Mouse (Mus musculus) liver, adult 2 months (tissue): ENCODE data around the gene Caskin1. TPM values are rescaled to one million over a fixed set of nuclear protein-coding genes. Genes with fewer than 3 reads are reported as not detected.
A peak's percentile ranks its signal among the peaks of the same experiment; 100 is the strongest.

Source experiments
- DNase-seq: peaks from one replicate; pipeline ENCODE4 v3.0.0-alpha.2; 2011; ENCODE audit warnings: low read depth, low spot score; ENCODE audit errors: extremely low read depth
- H3K27ac ChIP-seq: fragments of 200-500 bp; replicated peaks from 2 replicates; pipeline ENCODE4 v1.5.1; 2012; ENCODE audit warnings: low read depth, mild to moderate bottlenecking, control low read depth, inconsistent platforms, low read length; ENCODE audit not compliant: insufficient read depth
- H3K27me3 ChIP-seq: fragments of 200-500 bp; 2 replicates; pipeline ENCODE4 v1.6.1; 2012; ENCODE audit warnings: mild to moderate bottlenecking, moderate library complexity, low read length, inconsistent platforms; ENCODE audit not compliant: control insufficient read depth, insufficient read depth
- H3K36me3 ChIP-seq: fragments of 200-500 bp; 2 replicates; pipeline ENCODE4 v1.6.1; 2012; ENCODE audit warnings: low read length, inconsistent platforms; ENCODE audit not compliant: control insufficient read depth, insufficient read depth
- H3K4me1 ChIP-seq: fragments of 200-500 bp; 2 replicates; pipeline ENCODE4 v1.6.1; 2011; ENCODE audit warnings: low read length; ENCODE audit not compliant: control insufficient read depth, insufficient read depth
- H3K4me3 ChIP-seq: fragments of 200-500 bp; 2 replicates; pipeline ENCODE4 v1.5.1; 2011; ENCODE audit warnings: low read depth, mild to moderate bottlenecking, control low read depth, low read length, moderate library complexity; ENCODE audit not compliant: insufficient read depth
- H3K79me2 ChIP-seq: fragments of 200-500 bp; 2 replicates; pipeline ENCODE4 v1.6.1; 2012; ENCODE audit warnings: inconsistent platforms, mild to moderate bottlenecking, low read length, moderate library complexity; ENCODE audit not compliant: control insufficient read depth, insufficient read depth
- H3K9ac ChIP-seq: fragments of 200-500 bp; 2 replicates; pipeline ENCODE4 v1.6.1; 2012; ENCODE audit warnings: low read depth, mild to moderate bottlenecking, control low read depth, inconsistent platforms, low read length
- CTCF ChIP-seq: fragments of 200-500 bp; IDR thresholded peaks from 2 replicates; pipeline ENCODE4 v1.5.1; 2011; ENCODE audit warnings: low read depth, low read length, control low read depth
- POLR2A ChIP-seq: fragments of 200-500 bp; IDR thresholded peaks from 2 replicates; pipeline ENCODE4 v1.6.1; 2011; ENCODE audit warnings: low read length, control low read depth; ENCODE audit not compliant: insufficient read depth; ENCODE audit errors: extremely low read depth
- WGBS: fragments of 180-500 bp; shearing (Covaris S2); methylation state at CpG from one replicate; pipeline ENCODE4 v1.1.7; 2018; 5-methylcytosine and 5-hydroxymethylcytosine counted together
- polyA plus RNA-seq: library from polyadenylated mRNA; depleted of rRNA; stranded (reverse); fragments of >200 nt; gene quantifications from 2 replicates; pipeline ENCODE4 v1.2.3, GENCODE M21; 2012; rRNA removed
- total RNA-seq: library from RNA; depleted of rRNA; stranded (reverse); fragments of >200 nt; gene quantifications from 2 replicates; pipeline ENCODE4 v1.2.3, GENCODE M21; 2014; rRNA removed

Gene Caskin1
- total RNA-seq, result under 0.01 and 0.18 TPM in 2 replicates
- polyA plus RNA-seq, result 0.18 and 0.26 TPM in 2 replicates

- no peak for DNase-seq
- Histone ChIP-seq H3K36me3 (no peaks in the 10 kb centered on the region), H3K4me1 (no peaks in the 10 kb centered on the region), H3K27me3 (peaks cover 13% of the 10 kb centered on the region), H3K79me2 (no peaks in the 10 kb centered on the region), H3K9ac (peak within 1 kb of the TSS; percentile 75), H3K4me3 (peak within 1 kb of the TSS; percentile 71), H3K27ac (no peak within 1 kb of the TSS)
- 4% methylated on average over 44 of the region's 45 CpGs for WGBS
- no peak for TF ChIP-seq POLR2A
These were observed at the start of gene Caskin1 for GRCm38 (mm10) chr17:24488186-24488661. Gene Caskin1 (plus strand): TSS chr17:24488601.

DNA sequence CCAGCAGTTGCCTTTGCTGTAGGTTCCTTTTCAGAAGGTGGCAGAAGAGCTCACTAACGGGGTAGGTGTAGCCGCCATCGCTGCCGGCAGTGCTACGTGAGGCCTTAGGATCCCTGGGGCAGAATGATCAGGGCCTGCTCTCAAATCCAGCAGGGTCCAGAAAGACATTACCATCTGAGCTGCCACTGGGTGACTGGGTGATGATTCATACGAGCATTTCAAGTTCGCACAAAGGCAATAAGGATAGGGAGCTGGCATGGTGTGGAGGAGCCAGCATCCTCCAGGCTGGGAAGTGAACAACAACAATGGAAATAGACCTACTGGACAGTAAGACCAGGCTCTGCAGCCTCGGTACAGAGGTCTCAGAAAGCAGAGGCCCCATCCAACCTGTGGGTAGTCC, 48.0 kb upstream of the Caskin1 start:
- no peaks in the 10 kb centered on the region for H3K27me3 ChIP-seq
- H3K9ac ChIP-seq, result no peak overlapping the region
- no peak overlapping the region for H3K4me3 ChIP-seq
- no peak for DNase-seq
- H3K36me3 ChIP-seq, result peaks cover 37% of the 10 kb centered on the region
- 93% methylated on average over 8 of the region's 8 CpGs for WGBS
- no peak overlapping the region for H3K27ac ChIP-seq
- TF ChIP-seq POLR2A, result no peak
- no peaks in the 10 kb centered on the region for H3K4me1 ChIP-seq
- H3K79me2 ChIP-seq, result no peaks in the 10 kb centered on the region

DNA sequence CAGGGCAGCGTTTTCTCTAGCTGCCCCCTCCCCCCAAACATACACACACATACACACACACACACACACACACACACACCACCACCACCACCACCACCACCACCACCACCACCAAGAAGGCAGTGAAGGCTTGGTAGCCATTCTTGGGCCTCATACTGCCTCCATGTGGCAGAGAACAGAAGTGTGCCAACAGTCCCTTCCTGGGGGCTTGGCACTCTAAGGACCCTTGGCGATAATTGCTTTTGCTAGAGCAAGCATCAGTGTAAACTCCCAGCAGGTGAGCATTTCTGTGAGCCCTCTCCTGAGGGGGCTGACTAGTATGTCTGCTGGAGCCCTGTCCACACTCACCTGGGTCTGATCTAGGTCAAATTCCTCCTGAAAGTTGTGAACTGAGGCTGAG, 47.3 kb upstream of the Caskin1 start:
- Histone ChIP-seq H3K79me2 (no peaks in the 10 kb centered on the region), H3K36me3 (peaks cover 33% of the 10 kb centered on the region)
- 51% methylated on average over 2 of the region's 2 CpGs for WGBS

DNA sequence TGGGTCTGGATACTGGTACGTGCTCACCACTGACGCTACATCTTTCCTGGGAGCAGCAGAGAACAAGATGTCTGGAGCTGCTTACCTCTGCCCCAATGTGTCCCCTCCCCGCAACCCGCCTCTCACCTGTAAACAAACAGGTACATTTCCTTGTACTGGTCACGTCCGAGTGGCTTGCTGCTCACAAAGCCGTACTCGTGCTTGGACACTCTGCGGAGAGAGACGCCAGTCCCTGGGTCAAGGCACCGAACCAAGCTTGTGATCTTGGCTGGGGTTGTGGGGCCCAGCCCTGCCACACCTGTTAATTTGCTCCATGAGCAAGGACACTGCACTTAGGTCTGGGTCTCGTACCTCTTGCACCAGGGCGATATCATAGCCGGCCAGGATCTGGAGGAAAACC, 46.3 kb upstream of the Caskin1 start:
- Histone ChIP-seq H3K27me3 (no peaks in the 10 kb centered on the region), H3K27ac (no peak overlapping the region), H3K79me2 (no peaks in the 10 kb centered on the region), H3K4me1 (no peaks in the 10 kb centered on the region), H3K9ac (no peak overlapping the region), H3K36me3 (peaks cover 29% of the 10 kb centered on the region), H3K4me3 (no peak overlapping the region)
- DNase-seq, result no peak
- TF ChIP-seq CTCF, result no peak
- TF ChIP-seq POLR2A, result no peak
- 88% methylated on average over 14 of the region's 14 CpGs for WGBS

More for the DNA sequence above, 47.3 kb upstream of the Caskin1 start:
- H3K27me3 ChIP-seq, result no peaks in the 10 kb centered on the region
- peak; percentile 47 for TF ChIP-seq CTCF
- no peak for TF ChIP-seq POLR2A
- H3K4me1 ChIP-seq, result no peaks in the 10 kb centered on the region
- DNase-seq, result no peak
- H3K9ac ChIP-seq, result no peak overlapping the region
- no peak overlapping the region for H3K4me3 ChIP-seq
- H3K27ac ChIP-seq, result no peak overlapping the region

DNA sequence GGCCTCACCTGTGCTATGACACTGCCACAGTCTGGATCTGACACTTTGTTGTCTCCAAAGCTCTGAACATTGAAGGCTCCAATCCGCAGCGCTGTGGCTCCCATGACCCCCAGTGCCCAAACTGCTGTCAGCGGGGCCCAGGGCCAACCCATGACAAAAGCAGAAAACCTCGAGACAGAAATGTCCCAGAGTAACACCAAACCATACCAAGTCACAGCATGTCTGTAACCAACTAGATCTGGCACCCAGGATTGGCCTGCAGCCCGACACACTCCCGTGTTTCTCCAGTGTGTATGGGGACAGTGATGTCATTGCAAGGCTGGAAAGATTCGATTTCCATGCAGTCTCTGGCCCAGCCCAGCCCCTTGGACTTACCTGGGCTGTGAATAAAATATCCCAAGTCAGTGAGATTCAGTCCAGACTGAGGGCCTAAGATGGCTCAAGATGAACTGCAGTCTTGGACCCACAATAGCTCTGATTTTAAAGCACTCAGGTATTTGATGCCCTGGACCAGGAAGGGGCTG, 45.7 kb upstream of the Caskin1 start, which contains the start of gene Dnase1l2:
Gene Dnase1l2, minus strand, starts transcription at position 474 of the 524 bp plus-strand sequence.
- no peak within 1 kb of the TSS for H3K27ac ChIP-seq
- DNase-seq, result peak; percentile 38
- no peaks in the 10 kb centered on the region for H3K4me1 ChIP-seq
- H3K9ac ChIP-seq, result no peak within 1 kb of the TSS
- peaks cover 26% of the 10 kb centered on the region for H3K36me3 ChIP-seq
- TF ChIP-seq CTCF (no peak), POLR2A (no peak)
- H3K4me3 ChIP-seq, result no peak within 1 kb of the TSS
- H3K27me3 ChIP-seq, result no peaks in the 10 kb centered on the region
- H3K79me2 ChIP-seq, result no peaks in the 10 kb centered on the region
- 48% methylated on average over 7 of the region's 7 CpGs for WGBS

DNA sequence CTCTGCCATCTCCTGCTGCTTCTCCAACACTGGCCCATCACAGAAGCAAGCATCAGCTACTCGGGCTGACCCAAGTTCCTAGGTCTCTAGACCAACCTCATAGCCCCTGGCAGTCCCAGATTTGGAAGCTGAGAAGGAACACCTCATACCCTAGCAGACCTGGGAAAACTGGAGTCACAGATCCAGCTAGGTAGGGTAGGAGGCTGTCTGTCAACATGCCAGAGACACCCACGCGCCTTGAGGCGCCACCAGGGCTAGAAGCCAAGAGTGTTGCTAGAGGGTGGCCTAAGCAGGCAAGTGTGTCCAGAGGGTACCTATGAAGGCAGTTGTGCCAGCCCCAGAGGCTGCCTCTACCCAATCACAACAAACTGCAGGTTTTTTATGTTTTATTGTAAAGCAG, 45.0 kb upstream of the Caskin1 start:
- Histone ChIP-seq H3K4me3 (no peak overlapping the region), H3K36me3 (peaks cover 21% of the 10 kb centered on the region; the same call in 1 of the 2 replicates), H3K4me1 (no peaks in the 10 kb centered on the region), H3K9ac (no peak overlapping the region), H3K79me2 (no peaks in the 10 kb centered on the region), H3K27me3 (no peaks in the 10 kb centered on the region), H3K27ac (no peak overlapping the region)
- WGBS, result 69% methylated on average over 4 of the region's 4 CpGs
- DNase-seq, result no peak
- TF ChIP-seq POLR2A (no peak), CTCF (no peak)
